Mouse (Mus musculus): ENCODE measurements around the gene Dcun1d4.

DNA sequence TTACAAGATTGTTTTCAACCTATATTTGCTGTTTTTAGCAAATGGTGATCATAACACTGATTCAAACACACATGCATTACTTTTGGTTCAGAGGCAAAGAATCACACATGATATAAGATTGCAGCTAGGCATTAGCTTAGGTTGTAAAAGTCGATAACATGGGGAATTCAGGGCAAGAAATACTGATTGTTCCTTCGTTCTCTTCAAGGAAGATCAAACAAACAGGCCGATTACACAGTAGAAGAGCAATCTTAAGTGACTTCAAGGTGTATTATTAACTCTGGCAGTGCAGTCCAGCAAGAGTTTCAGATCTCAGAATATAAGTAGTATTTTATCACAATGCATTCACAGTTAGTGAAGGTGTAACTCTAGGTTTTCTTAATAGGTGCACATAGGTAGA is 106.3 kb downstream of the Dcun1d4 start:
- TF ChIP-seq GATA1 (IDR thresholded peaks at IDR 0.05; ENCODE audit: low read length), result no peak
- no peak for TF ChIP-seq TAL1 (IDR thresholded peaks at IDR 0.05; ENCODE audit: low read length)

Data from erythroblast, embryonic 14.5 days (primary cell).